Mouse (Mus musculus): Measurements from ENCODE around the gene Plppr1.

- TF ChIP-seq POLR2A (IDR thresholded peaks at IDR 0.05; ENCODE audit: borderline replicate concordance, extremely low read depth, insufficient read depth, insufficient read length, poor library complexity, severe bottlenecking) (no peak), CTCF (IDR thresholded peaks at IDR 0.05; ENCODE audit: borderline replicate concordance, extremely low read depth, insufficient read depth, insufficient read length) (no peak)
Observed at GRCm38 (mm10) chr4:49041655-49042054, 17.4 kb upstream of the Plppr1 start.

All from brain, embryonic 14.5 days (tissue).